Comparison of ENCODE assay signal across 9 mouse cellular contexts in the genomic region with DNA sequence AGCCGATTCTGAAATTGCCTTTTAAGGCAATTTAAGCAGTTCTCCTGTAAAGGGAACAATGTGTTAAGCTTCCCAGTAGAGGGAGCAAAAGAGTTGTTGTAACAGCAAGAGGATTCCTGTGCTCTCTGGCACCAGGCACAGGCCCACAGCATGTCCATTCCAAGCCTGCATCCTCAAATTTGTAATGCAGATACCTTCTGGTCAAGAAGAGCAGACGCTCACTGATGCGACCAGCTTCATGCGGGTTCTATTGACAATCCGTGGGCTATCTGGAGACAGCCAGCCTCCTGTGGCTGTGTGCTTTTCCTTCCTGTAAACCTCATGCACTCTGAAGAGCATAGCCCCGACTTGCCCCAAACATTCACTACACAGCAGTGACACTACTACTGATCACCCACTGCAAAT. TPM values are rescaled to one million over a fixed set of nuclear protein-coding genes. Genes with fewer than 3 reads are reported as not detected.
DNase-seq lines count a peak whose midpoint lies in the region; ATAC-seq and TF ChIP-seq lines count a peak whose summit lies in the region.
"Had no signal": no experiment of that assay in that cellular context is flagged by ENCODE, and none has a peak within 500 bp of the region (broad histone marks: within the 10 kb centered on the region; RNA-seq: fewer than 3 reads in every experiment).

No protein-coding gene starts in this region.

- 25% methylated on average over 6 of the region's 6 CpGs for WGBS in midbrain, embryonic 10.5 days

- 0 out of 2 replicates have a peak, but pooled peaks have one; percentile 19 for TF ChIP-seq CTCF in G1E (IDR thresholded peaks at IDR 0.05; ENCODE audit: low read depth, low read length)
- peak; percentile 59 for TF ChIP-seq CTCF in cortical plate, adult 2 months (IDR thresholded peaks at IDR 0.05; ENCODE audit: extremely low read depth, insufficient read depth, low read length)

- intact Hi-C loops in left cerebral cortex, postnatal 4 days (cut with DNase I), result loop anchor here (2.0 kb wide), 1 partner anchor 157 kb away; no protein-coding TSS in a partner anchor

- H3K27ac ChIP-seq in cortical plate, adult 2 months (ENCODE audit: insufficient read depth, low read length), result no peak overlapping the region
- H3K27ac ChIP-seq in midbrain, embryonic 10.5 days (replicated peaks), result no peak overlapping the region
- H3K27ac ChIP-seq: limb, embryonic 12.5 days had no signal

- H3K4me1 ChIP-seq in G1E (ENCODE audit: insufficient read depth, low read depth, low read length), result peaks cover 40% of the 10 kb centered on the region
- H3K4me1 ChIP-seq in cortical plate, adult 2 months (ENCODE audit: control insufficient read depth, insufficient read depth, low read length), result no peaks in the 10 kb centered on the region
- H3K4me1 ChIP-seq in midbrain, embryonic 10.5 days, result no peaks in the 10 kb centered on the region
- H3K4me1 ChIP-seq: limb, embryonic 12.5 days had no signal

- no peak for ATAC-seq in G1E (ENCODE audit: extremely low read depth, insufficient number of reproducible peaks, low FRiP score, poor library complexity, severe bottlenecking)
- peak; percentile 43 for ATAC-seq in inflammation-experienced regulatory T-cells, adult 6 months

- no peak for TF ChIP-seq POLR2A in cortical plate, adult 2 months (IDR thresholded peaks at IDR 0.05; ENCODE audit: extremely low read depth, insufficient read depth, low read length)

- DNase-seq in kidney, adult 18-20 months, result peak; percentile 3
- DNase-seq in kidney, adult 11 months, result no peak
- peak; percentile 28 for DNase-seq in G1E (ENCODE audit: low spot score)
- peak; percentile 37 for DNase-seq in left cerebral cortex, postnatal 4 days
- peak; percentile 13 for DNase-seq in midbrain, embryonic 10.5 days (ENCODE audit: low spot score)
- DNase-seq in yolk sac, embryonic 10.5 days (ENCODE audit: low spot score), result peak; percentile 17

- H3K36me3 ChIP-seq in G1E (replicated peaks), result no peaks in the 10 kb centered on the region
- no peaks in the 10 kb centered on the region for H3K36me3 ChIP-seq in midbrain, embryonic 10.5 days
- H3K36me3 ChIP-seq: limb, embryonic 12.5 days had no signal

- H3K9me3 ChIP-seq in G1E (replicated peaks), result no peaks in the 10 kb centered on the region
- H3K9me3 ChIP-seq in midbrain, embryonic 10.5 days (replicated peaks), result no peaks in the 10 kb centered on the region
- H3K9me3 ChIP-seq: limb, embryonic 12.5 days had no signal

- no peak overlapping the region for H3K4me3 ChIP-seq in G1E (ENCODE audit: low read depth, low read length)
- no peak overlapping the region for H3K4me3 ChIP-seq in cortical plate, adult 2 months (ENCODE audit: insufficient read depth, low read length)
- H3K4me3 ChIP-seq in midbrain, embryonic 10.5 days, result no peak overlapping the region
- H3K4me3 ChIP-seq: limb, embryonic 12.5 days had no signal

- peaks cover 6% of the 10 kb centered on the region; the same call in 1 of the 2 replicates for H3K27me3 ChIP-seq in G1E (ENCODE audit: insufficient read depth, low read length)
- no peaks in the 10 kb centered on the region for H3K27me3 ChIP-seq in midbrain, embryonic 10.5 days (ENCODE audit: low read depth, poor library complexity, severe bottlenecking)
- H3K27me3 ChIP-seq: limb, embryonic 12.5 days had no signal

RNA-seq across cellular contexts. Expression of gene Ms4a6d, which starts 6.9 kb away (rescaled TPM):
- total RNA-seq in G1E (2014; fragmentation: Nextera tagmentation) (1.4 TPM in 1 of 2 replicates, not detected in the other), G1E (2017) (2.2 and 3.1 TPM in 2 replicates)
- 0.05 TPM in 1 of 2 replicates, not detected in the other for polyA plus RNA-seq in G1E (2012)
- 1.5 and 1.8 TPM in 2 replicates for polyA plus RNA-seq in cortical plate, adult 2 months (2012; rRNA removed)
- 10 to 100 TPM; 17.3 to 36.2 (median 20.1) TPM for polyA plus RNA-seq in inflammation-experienced regulatory T-cells, adult 6 months (2017; shearing (Covaris generic))
- total RNA-seq in left cerebral cortex, postnatal 4 days (2021), result under 1 TPM; 0.50 to 0.54 TPM
- polyA plus RNA-seq in midbrain, embryonic 10.5 days (2016; fragmentation: Nextera tagmentation; extraction: Ambion mirVana), result 1.4 and 2.5 TPM in 2 replicates

RNA-seq across cellular contexts. Expression of gene Ms4a2, which starts 12.0 kb away (rescaled TPM):
- total RNA-seq in G1E (2014; fragmentation: Nextera tagmentation), result 1.3 and 1.4 TPM in 2 replicates
- 19.1 and 20.6 TPM in 2 replicates for total RNA-seq in G1E (2017)
- 0.03 TPM in 1 of 2 replicates, not detected in the other for polyA plus RNA-seq in G1E (2012)
- polyA plus RNA-seq in cortical plate, adult 2 months (2012; rRNA removed), result 0.06 TPM in 1 of 2 replicates, not detected in the other
- under 1 TPM in 1 of 3 experiments, not detected in 2; 0.26 TPM for polyA plus RNA-seq in inflammation-experienced regulatory T-cells, adult 6 months (2017; shearing (Covaris generic))
- under 1 TPM; 0.44 to 0.54 TPM for total RNA-seq in left cerebral cortex, postnatal 4 days (2021)
- not detected in 2 replicates for polyA plus RNA-seq in midbrain, embryonic 10.5 days (2016; fragmentation: Nextera tagmentation; extraction: Ambion mirVana)
- polyA plus RNA-seq: limb, embryonic 12.5 days had no signal

RNA-seq across cellular contexts. Expression of gene Ms4a3, which starts 29.1 kb away (rescaled TPM):
- not detected in 2 replicates for total RNA-seq in G1E (2014; fragmentation: Nextera tagmentation)
- total RNA-seq in G1E (2017), result 0.35 TPM in 1 of 2 replicates, not detected in the other
- not detected in 2 replicates for polyA plus RNA-seq in G1E (2012)
- not detected in 2 replicates for polyA plus RNA-seq in cortical plate, adult 2 months (2012; rRNA removed)
- not detected for polyA plus RNA-seq in inflammation-experienced regulatory T-cells, adult 6 months (2017; shearing (Covaris generic))
- total RNA-seq in left cerebral cortex, postnatal 4 days (2021), result not detected
- not detected in 2 replicates for polyA plus RNA-seq in midbrain, embryonic 10.5 days (2016; fragmentation: Nextera tagmentation; extraction: Ambion mirVana)
- polyA plus RNA-seq: limb, embryonic 12.5 days had no signal

RNA-seq across cellular contexts. Expression of gene Oosp2, which starts 48.8 kb away (rescaled TPM):
- total RNA-seq in G1E (2014; fragmentation: Nextera tagmentation) (not detected in 2 replicates), G1E (2017) (not detected in 2 replicates)
- not detected in 2 replicates for polyA plus RNA-seq in G1E (2012)
- not detected in 2 replicates for polyA plus RNA-seq in cortical plate, adult 2 months (2012; rRNA removed)
- polyA plus RNA-seq in inflammation-experienced regulatory T-cells, adult 6 months (2017; shearing (Covaris generic)), result not detected
- total RNA-seq in left cerebral cortex, postnatal 4 days (2021), result not detected
- polyA plus RNA-seq in midbrain, embryonic 10.5 days (2016; fragmentation: Nextera tagmentation; extraction: Ambion mirVana), result not detected in 2 replicates
- polyA plus RNA-seq: limb, embryonic 12.5 days had no signal
